Mouse (Mus musculus): Measurements from ENCODE around the gene Serinc3. TPM values are rescaled to one million over a fixed set of nuclear protein-coding genes. Genes with fewer than 3 reads are reported as not detected.
"Not testable (repeated sequence)": the region's sequence is repeated elsewhere in the genome, so short reads cannot be mapped to it uniquely, and the experiment has no call there.

Gene Serinc3
- polyA plus RNA-seq, 1 experiment from 2014 or later, result 50.1 TPM

DNA sequence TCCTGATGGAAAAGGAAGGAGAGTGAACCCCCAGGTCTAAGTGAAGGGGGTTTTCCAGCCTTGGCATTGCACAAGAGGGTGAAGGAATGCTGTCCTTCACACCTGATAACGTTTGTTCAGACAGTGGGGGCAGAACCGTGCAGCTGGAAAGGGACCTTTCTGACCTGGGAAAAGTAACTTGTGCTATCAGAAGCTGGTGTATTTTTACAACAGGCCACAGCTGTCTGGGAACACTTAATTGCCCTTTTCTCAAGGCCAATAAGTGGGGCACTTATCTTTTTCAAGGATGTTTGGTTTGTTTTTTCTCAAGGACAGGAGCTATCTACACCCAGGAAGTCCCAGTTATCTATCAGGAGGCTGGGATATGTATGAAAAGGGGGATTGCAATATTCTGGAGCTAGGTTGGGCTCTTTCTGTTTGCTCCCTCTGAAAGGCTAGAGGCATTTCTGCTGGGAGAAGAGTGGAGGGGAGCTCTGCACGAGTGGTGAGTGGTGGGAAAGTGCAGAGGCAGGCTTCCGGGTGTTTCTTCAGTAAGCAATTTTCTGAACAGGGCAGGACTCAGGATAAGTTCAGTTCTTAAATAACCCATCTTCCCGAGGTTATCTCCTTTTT lies 7.2 kb downstream of the Serinc3 start:
- no peak overlapping the region for H3K4me3 ChIP-seq (ENCODE audit: low read length)
- no peak overlapping the region for H3K9ac ChIP-seq (replicated peaks; ENCODE audit: low read length)
- H3K4me2 ChIP-seq (replicated peaks; ENCODE audit: low read depth, low read length), result no peak overlapping the region
- H3K36me3 ChIP-seq (ENCODE audit: insufficient read depth, low read length), result peaks cover 13% of the 10 kb centered on the region; the same call in 1 of the 2 replicates
- no peaks in the 10 kb centered on the region for H3K27me3 ChIP-seq (ENCODE audit: insufficient read depth, low read length)
- ATAC-seq (ENCODE audit: low FRiP score, low TSS enrichment), result no peak
- 37% methylated on average over 5 of the region's 5 CpGs for WGBS
- H3K27ac ChIP-seq (ENCODE audit: low read length), result no peak overlapping the region
- H3K9me3 ChIP-seq (ENCODE audit: low read length), result no peaks in the 10 kb centered on the region
- H3K4me1 ChIP-seq (ENCODE audit: insufficient read depth, low read length), result peaks cover 27% of the 10 kb centered on the region

DNA sequence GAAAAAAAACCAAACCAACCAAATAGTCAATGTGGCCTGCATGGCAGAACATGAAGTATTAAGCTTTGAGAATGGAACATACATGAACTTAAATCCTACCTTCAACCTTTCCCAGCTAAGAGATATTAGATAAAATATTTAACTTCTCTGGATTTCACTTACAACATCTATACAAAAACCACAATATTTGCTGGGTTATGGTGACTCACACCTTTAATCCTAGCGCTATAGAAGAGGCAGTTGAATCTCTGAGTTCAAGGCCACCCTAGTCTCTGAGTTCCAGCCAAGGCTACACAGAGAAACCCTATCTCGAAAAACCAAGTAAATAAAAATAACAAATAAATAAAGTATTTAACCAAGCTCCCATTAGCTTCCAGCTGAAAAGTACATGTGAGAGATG lies 8.9 kb downstream of the Serinc3 start:
- Histone ChIP-seq H3K27me3 (ENCODE audit: insufficient read depth, low read length) (no peaks in the 10 kb centered on the region), H3K4me1 (ENCODE audit: insufficient read depth, low read length) (peaks cover 14% of the 10 kb centered on the region; the same call in 1 of the 2 replicates), H3K9ac (replicated peaks; ENCODE audit: low read length) (no peak overlapping the region), H3K4me3 (ENCODE audit: low read length) (no peak overlapping the region), H3K4me2 (replicated peaks; ENCODE audit: low read depth, low read length) (no peak overlapping the region), H3K9me3 (ENCODE audit: low read length) (no peaks in the 10 kb centered on the region), H3K27ac (ENCODE audit: low read length) (no peak overlapping the region), H3K36me3 (ENCODE audit: insufficient read depth, low read length) (peaks cover 23% of the 10 kb centered on the region)
- no peak for ATAC-seq (ENCODE audit: low FRiP score, low TSS enrichment)
- 92% methylated on average over 2 of the region's 2 CpGs for WGBS

DNA sequence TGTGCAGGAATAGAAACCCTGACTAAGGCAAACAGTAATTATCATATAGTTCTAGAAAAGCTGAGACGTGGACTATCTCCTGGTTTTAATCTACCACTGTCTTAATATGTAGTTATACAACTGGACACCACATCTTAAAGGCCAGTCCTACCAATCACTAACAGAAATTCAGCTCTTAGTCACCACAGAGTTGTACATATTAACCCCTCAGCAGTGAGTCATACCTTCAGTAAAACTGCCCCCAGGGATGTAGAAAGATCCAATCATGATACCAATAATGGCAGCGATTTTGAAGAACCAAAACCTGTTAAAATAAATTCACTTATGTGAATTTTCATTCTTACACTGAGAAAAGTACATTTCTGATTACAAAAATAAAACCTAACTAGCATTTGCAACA lies 10.7 kb downstream of the Serinc3 start:
- Histone ChIP-seq H3K9me3 (ENCODE audit: low read length) (no peaks in the 10 kb centered on the region), H3K4me1 (ENCODE audit: insufficient read depth, low read length) (0 out of 2 replicates have a peak, but pooled peaks cover 2% of the 10 kb centered on the region), H3K27me3 (ENCODE audit: insufficient read depth, low read length) (no peaks in the 10 kb centered on the region), H3K4me2 (replicated peaks; ENCODE audit: low read depth, low read length) (no peak overlapping the region), H3K4me3 (ENCODE audit: low read length) (no peak overlapping the region), H3K27ac (ENCODE audit: low read length) (no peak overlapping the region), H3K36me3 (ENCODE audit: insufficient read depth, low read length) (peaks cover 38% of the 10 kb centered on the region), H3K9ac (replicated peaks; ENCODE audit: low read length) (no peak overlapping the region)
- WGBS, result 81% methylated on average over 2 of the region's 2 CpGs
- no peak for ATAC-seq (ENCODE audit: low FRiP score, low TSS enrichment)

DNA sequence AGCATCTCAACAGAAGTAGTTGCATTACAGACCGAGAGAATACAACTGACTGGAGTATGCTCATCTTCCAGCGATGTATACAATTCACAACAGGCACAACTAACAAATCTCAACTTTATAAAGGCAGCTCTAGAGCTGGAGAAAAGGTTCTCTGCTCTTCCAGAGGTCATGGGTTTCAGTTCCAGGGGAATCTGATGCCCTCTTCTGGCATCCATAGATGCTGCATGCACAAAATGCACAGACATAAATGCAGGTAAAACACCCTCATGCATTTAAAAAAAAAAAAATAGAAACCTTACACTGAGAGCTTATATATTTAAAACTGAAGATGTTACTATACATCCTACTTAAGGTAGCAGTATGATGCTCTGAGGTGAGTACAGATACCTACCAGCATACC lies 13.2 kb downstream of the Serinc3 start:
- H3K27me3 ChIP-seq (ENCODE audit: insufficient read depth, low read length), result no peaks in the 10 kb centered on the region
- no peak overlapping the region for H3K27ac ChIP-seq (ENCODE audit: low read length)
- no peaks in the 10 kb centered on the region for H3K9me3 ChIP-seq (ENCODE audit: low read length)
- 97% methylated on average over 2 of the region's 2 CpGs for WGBS
- ATAC-seq (ENCODE audit: low FRiP score, low TSS enrichment), result no peak
- H3K9ac ChIP-seq (replicated peaks; ENCODE audit: low read length), result no peak overlapping the region
- H3K36me3 ChIP-seq (ENCODE audit: insufficient read depth, low read length), result peaks cover 58% of the 10 kb centered on the region
- H3K4me2 ChIP-seq (replicated peaks; ENCODE audit: low read depth, low read length), result no peak overlapping the region
- no peaks in the 10 kb centered on the region for H3K4me1 ChIP-seq (ENCODE audit: insufficient read depth, low read length)
- no peak overlapping the region for H3K4me3 ChIP-seq (ENCODE audit: low read length)

DNA sequence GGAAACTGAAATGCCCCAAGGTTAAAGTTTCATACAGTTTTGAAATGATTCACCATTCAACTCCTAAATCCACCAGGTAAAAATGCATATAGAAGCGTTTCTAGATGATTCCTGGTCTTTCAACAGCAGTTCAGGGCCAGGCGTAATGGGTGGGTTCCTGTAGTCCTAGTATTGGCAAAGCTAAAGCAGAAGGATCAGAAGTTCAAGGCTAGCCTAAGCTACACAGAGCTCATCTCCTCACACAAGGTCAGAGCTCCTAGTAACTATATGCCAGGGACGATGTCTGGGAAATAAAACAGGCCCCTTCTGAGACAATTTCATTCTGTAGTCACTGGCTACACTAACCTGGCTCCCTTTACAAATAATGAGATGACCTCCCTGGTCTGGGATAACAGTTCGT lies 13.7 kb downstream of the Serinc3 start:
- H3K9ac ChIP-seq (replicated peaks; ENCODE audit: low read length), result no peak overlapping the region
- no peak for ATAC-seq (ENCODE audit: low FRiP score, low TSS enrichment)
- H3K4me1 ChIP-seq (ENCODE audit: insufficient read depth, low read length), result no peaks in the 10 kb centered on the region
- 95% methylated on average over 4 of the region's 4 CpGs for WGBS
- no peaks in the 10 kb centered on the region for H3K9me3 ChIP-seq (ENCODE audit: low read length)
- peaks cover 63% of the 10 kb centered on the region for H3K36me3 ChIP-seq (ENCODE audit: insufficient read depth, low read length)
- no peaks in the 10 kb centered on the region for H3K27me3 ChIP-seq (ENCODE audit: insufficient read depth, low read length)
- no peak overlapping the region for H3K27ac ChIP-seq (ENCODE audit: low read length)
- H3K4me3 ChIP-seq (ENCODE audit: low read length), result no peak overlapping the region
- no peak overlapping the region for H3K4me2 ChIP-seq (replicated peaks; ENCODE audit: low read depth, low read length)

DNA sequence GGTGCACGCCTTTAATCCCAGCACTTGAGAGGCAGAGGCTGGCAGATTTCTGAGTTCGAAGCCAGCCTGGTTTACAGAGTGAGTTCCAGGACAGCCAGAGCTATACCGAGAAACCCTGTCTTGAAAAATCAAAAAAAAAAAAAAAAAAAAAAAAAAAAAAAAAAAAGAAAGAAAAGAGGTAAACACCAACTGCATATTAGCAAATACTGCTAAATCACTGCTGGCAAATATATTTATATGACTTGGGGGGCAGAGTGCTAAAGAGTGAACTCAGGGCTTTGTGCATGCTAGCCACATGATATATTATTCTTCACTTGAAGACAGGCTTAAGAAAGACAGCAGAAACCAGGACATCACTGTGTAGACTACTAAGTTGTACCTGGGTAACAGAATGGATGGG lies 23.5 kb downstream of the Serinc3 start:
- not testable (repeated sequence) for H3K27ac ChIP-seq (ENCODE audit: low read length); ATAC-seq (ENCODE audit: low FRiP score, low TSS enrichment); H3K4me1 ChIP-seq (ENCODE audit: insufficient read depth, low read length); H3K4me3 ChIP-seq (ENCODE audit: low read length); H3K9ac ChIP-seq (replicated peaks; ENCODE audit: low read length); H3K27me3 ChIP-seq (ENCODE audit: insufficient read depth, low read length); H3K4me2 ChIP-seq (replicated peaks; ENCODE audit: low read depth, low read length); H3K9me3 ChIP-seq (ENCODE audit: low read length)
- H3K36me3 ChIP-seq (ENCODE audit: insufficient read depth, low read length), result peaks cover 56% of the 10 kb centered on the region
- WGBS, result 94% methylated on average over 3 of the region's 3 CpGs

DNA sequence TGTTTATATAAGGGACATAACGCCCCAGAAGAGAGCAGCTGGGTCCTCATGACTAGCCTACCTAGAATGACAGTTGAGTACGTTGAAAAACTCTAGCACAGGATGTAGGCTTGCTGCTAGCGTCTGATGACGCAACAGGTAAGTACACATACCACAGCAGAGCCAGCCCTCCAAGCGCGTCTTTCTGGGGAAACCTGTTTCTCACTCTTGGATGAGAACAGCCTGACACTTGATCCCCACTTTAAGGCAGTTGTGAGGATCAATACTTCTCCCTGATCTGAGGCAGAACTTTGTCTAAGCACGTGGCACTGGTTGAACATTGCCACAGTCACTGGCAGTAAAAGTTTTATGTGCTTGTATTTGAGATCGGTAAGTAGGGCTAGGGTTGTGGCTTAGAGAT lies 24.5 kb downstream of the Serinc3 start:
- no peak overlapping the region for H3K4me2 ChIP-seq (replicated peaks; ENCODE audit: low read depth, low read length)
- H3K27me3 ChIP-seq (ENCODE audit: insufficient read depth, low read length), result no peaks in the 10 kb centered on the region
- 88% methylated on average over 8 of the region's 8 CpGs for WGBS
- H3K9me3 ChIP-seq (ENCODE audit: low read length), result no peaks in the 10 kb centered on the region
- no peaks in the 10 kb centered on the region for H3K4me1 ChIP-seq (ENCODE audit: insufficient read depth, low read length)
- no peak overlapping the region for H3K4me3 ChIP-seq (ENCODE audit: low read length)
- no peak overlapping the region for H3K27ac ChIP-seq (ENCODE audit: low read length)
- no peak for ATAC-seq (ENCODE audit: low FRiP score, low TSS enrichment)
- no peak overlapping the region for H3K9ac ChIP-seq (replicated peaks; ENCODE audit: low read length)
- peaks cover 57% of the 10 kb centered on the region for H3K36me3 ChIP-seq (ENCODE audit: insufficient read depth, low read length)

DNA sequence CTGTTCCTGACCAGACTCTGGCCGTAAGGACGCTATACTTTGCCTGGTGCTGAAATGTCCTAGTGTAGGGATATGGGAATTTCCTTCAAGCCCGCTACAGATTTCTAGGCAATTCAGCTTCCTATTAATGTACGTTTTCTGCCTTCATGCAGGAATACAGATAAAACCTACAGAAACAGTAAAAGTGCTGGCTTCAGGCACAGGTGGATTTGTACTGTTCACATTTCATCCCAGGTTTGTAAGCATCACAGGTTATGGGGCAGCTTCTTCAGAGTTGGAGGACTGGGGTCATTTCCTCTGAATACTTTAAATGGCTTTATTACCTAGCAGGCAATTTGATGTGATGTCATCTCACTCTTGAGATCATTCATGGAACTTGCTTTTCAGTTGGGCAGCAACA lies 27.1 kb downstream of the Serinc3 start:
- 91% methylated on average over 4 of the region's 4 CpGs for WGBS
- H3K9me3 ChIP-seq (ENCODE audit: low read length), result no peaks in the 10 kb centered on the region
- H3K4me1 ChIP-seq (ENCODE audit: insufficient read depth, low read length), result no peaks in the 10 kb centered on the region
- H3K36me3 ChIP-seq (ENCODE audit: insufficient read depth, low read length), result peaks cover 64% of the 10 kb centered on the region
- H3K4me3 ChIP-seq (ENCODE audit: low read length), result no peak overlapping the region
- no peak overlapping the region for H3K4me2 ChIP-seq (replicated peaks; ENCODE audit: low read depth, low read length)
- no peaks in the 10 kb centered on the region for H3K27me3 ChIP-seq (ENCODE audit: insufficient read depth, low read length)
- H3K9ac ChIP-seq (replicated peaks; ENCODE audit: low read length), result no peak overlapping the region
- ATAC-seq (ENCODE audit: low FRiP score, low TSS enrichment), result no peak
- H3K27ac ChIP-seq (ENCODE audit: low read length), result no peak overlapping the region

DNA sequence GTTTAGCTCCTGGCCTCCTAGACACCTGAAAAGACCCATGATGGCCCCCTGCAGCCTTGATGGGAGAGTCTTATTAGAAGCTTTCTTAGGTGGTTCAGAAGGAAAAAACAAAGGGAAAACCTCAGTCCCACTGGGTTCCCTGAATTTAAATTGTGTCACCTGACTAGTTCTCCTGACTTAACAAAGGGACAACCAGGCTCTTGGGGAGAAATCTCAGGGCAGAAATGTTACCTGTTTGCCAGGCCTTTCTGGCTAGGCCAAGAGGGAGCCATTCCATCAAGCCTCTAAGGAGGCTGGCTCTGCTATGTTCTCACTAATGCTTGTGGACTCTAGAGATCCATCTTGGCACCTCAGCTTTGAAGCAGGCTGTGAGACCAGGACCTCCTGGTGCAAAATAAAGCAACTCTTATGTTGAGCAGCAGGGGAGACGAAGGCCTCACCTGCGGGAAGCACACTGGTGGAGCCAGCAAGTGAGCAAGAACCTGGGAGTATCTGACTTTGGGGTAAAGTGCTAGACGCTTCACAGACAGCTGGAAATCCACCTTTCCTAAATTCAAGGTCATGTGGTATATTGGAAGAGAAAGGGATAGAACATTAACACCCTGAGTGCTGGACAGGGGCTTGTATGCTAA lies 27.6 kb downstream of the Serinc3 start:
- Histone ChIP-seq H3K27me3 (ENCODE audit: insufficient read depth, low read length) (no peaks in the 10 kb centered on the region), H3K36me3 (ENCODE audit: insufficient read depth, low read length) (peaks cover 59% of the 10 kb centered on the region), H3K4me3 (ENCODE audit: low read length) (no peak overlapping the region), H3K4me2 (replicated peaks; ENCODE audit: low read depth, low read length) (no peak overlapping the region), H3K4me1 (ENCODE audit: insufficient read depth, low read length) (no peaks in the 10 kb centered on the region), H3K27ac (ENCODE audit: low read length) (no peak overlapping the region), H3K9me3 (ENCODE audit: low read length) (no peaks in the 10 kb centered on the region), H3K9ac (replicated peaks; ENCODE audit: low read length) (no peak overlapping the region)
- 91% methylated on average over 3 of the region's 3 CpGs for WGBS
- no peak for ATAC-seq (ENCODE audit: low FRiP score, low TSS enrichment)

DNA sequence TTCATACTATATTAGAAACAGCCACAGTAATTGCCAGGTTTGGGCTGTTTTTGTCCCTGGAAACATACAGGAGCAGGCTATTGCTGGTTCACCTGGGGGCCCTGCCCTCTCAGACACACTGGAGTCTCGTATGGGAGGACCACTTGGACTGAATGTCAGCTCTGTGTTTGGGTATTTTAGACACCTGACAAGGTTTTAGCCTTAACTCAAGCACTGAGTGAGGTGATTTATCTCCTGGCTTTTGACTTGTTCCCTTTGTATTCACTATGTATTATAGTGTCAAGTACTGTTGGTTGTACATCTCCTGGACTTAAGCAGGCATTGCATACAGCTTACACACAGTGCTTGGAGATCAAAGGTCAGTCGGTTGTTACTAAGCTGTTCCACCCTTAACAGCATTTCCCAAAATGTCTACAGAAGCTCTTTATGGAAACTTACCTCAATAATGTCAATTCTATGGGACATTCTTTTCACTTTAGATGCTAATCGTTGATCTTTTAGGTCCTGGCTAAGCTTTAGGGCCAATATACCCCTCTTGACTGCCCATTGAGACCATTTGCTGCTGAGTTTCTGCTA lies 28.2 kb downstream of the Serinc3 start:
- Histone ChIP-seq H3K4me3 (ENCODE audit: low read length) (no peak overlapping the region), H3K36me3 (ENCODE audit: insufficient read depth, low read length) (peaks cover 57% of the 10 kb centered on the region), H3K9me3 (ENCODE audit: low read length) (no peaks in the 10 kb centered on the region), H3K27ac (ENCODE audit: low read length) (no peak overlapping the region), H3K4me2 (replicated peaks; ENCODE audit: low read depth, low read length) (no peak overlapping the region), H3K9ac (replicated peaks; ENCODE audit: low read length) (no peak overlapping the region), H3K4me1 (ENCODE audit: insufficient read depth, low read length) (no peaks in the 10 kb centered on the region), H3K27me3 (ENCODE audit: insufficient read depth, low read length) (no peaks in the 10 kb centered on the region)
- ATAC-seq (ENCODE audit: low FRiP score, low TSS enrichment), result no peak
- WGBS, result 75% methylated on average over 3 of the region's 3 CpGs
